Mouse (Mus musculus) gastrocnemius, postnatal 25 days (tissue): ENCODE measurements around the gene Asz1. TPM values are rescaled to one million over a fixed set of nuclear protein-coding genes. Genes with fewer than 3 reads are reported as not detected.

Experiments
- DNase-seq: peaks from one replicate; pipeline ENCODE4 v3.0.0; 2022
- total RNA-seq, 2 experiments: library from RNA; stranded (reverse); gene quantifications; 1 replicate in 1 of 2; 2 replicates in 1 of 2; pipeline ENCODE4 v1.2.3; 2021

Asz1 gene
- total RNA-seq, 2 experiments from 2014 or later: not detected

- no peak for DNase-seq
Measured at GRCm38 (mm10) chr6:18002065-18002464, 106.8 kb downstream of the Asz1 start.

Other genes starting within 250 kb of the Asz1 start
- 1 to 10 TPM in 1 of 2 experiments, under 1 TPM in 1; 0.51 to 1.1 TPM for gene Wnt2, start 78.5 kb downstream of the Asz1 start, total RNA-seq
- gene Cftr, start 61.6 kb upstream of the Asz1 start, total RNA-seq: not detected